1 mouse cellular context compared by ENCODE assay signal in genomic region chr4:147940111-147940510, GRCm38 (mm10).
TF ChIP-seq lines count a peak whose summit lies in the region.

No protein-coding gene starts in this region.

TF ChIP-seq in CH12.LX, 34 proteins besides CTCF, POLR2A, EP300 and RAD21 (continued from another document):
- TF ChIP-seq JUN (IDR thresholded peaks at IDR 0.05; ENCODE audit: insufficient read depth, low read depth, low read length) = no peak
- TF ChIP-seq IRF4 (IDR thresholded peaks at IDR 0.05; ENCODE audit: low read depth, low read length) = no peak
- TF ChIP-seq KAT2A (IDR thresholded peaks at IDR 0.05; ENCODE audit: insufficient replicate concordance, low read length) = no peak
- TF ChIP-seq CHD1 (IDR thresholded peaks at IDR 0.05; ENCODE audit: low read depth, low read length) = no peak
- no peak for TF ChIP-seq ETS1 (conservative IDR thresholded peaks at IDR 0.05; ENCODE audit: low read depth, low read length)
- TF ChIP-seq MXI1 (IDR thresholded peaks at IDR 0.05; ENCODE audit: low read depth, low read length) = no peak
- no peak for TF ChIP-seq ZC3H11A (IDR thresholded peaks at IDR 0.05; ENCODE audit: low read depth, low read length)
